8 mouse cellular contexts compared by ENCODE assay signal in genomic region chr8:116993095-116993867, GRCm38 (mm10). TPM values are rescaled to one million over a fixed set of nuclear protein-coding genes. Genes with fewer than 3 reads are reported as not detected.
DNase-seq lines count a peak whose midpoint lies in the region; ATAC-seq and TF ChIP-seq lines count a peak whose summit lies in the region.

Gene Gcsh (minus strand): TSS chr8:116993537.

- H3K36me3 ChIP-seq in E14TG2a.4 (ENCODE audit: insufficient read depth, low read length), result peaks cover 39% of the 10 kb centered on the region
- no peaks in the 10 kb centered on the region for H3K36me3 ChIP-seq in forebrain, embryonic 12.5 days (replicated peaks)
- 0 out of 2 replicates have a peak, but pooled peaks cover under 1% of the 10 kb centered on the region for H3K36me3 ChIP-seq in heart, postnatal 0 days (replicated peaks; ENCODE audit: control insufficient read depth, insufficient read depth, low read length)
- no peaks in the 10 kb centered on the region for H3K36me3 ChIP-seq in liver, embryonic 16.5 days (ENCODE audit: control insufficient read depth, insufficient read depth)
- no peaks in the 10 kb centered on the region for H3K36me3 ChIP-seq in neural tube, embryonic 13.5 days
- no peaks in the 10 kb centered on the region for H3K36me3 ChIP-seq in testis, adult 2 months (ENCODE audit: control insufficient read depth, insufficient read depth, low read length)

- whole genome bisulfite sequencing in forebrain, embryonic 12.5 days, result under 1% methylated on average over 56 of the region's 56 CpGs
- under 1% methylated on average over 55 of the region's 56 CpGs for WGBS in heart, postnatal 0 days
- under 1% methylated on average over 56 of the region's 56 CpGs for WGBS in liver, embryonic 16.5 days (ENCODE audit: insufficient replicate concordance)
- under 1% methylated on average over 56 of the region's 56 CpGs for WGBS in neural tube, embryonic 13.5 days

- H3K4me1 ChIP-seq in E14TG2a.4 (replicated peaks; ENCODE audit: low read depth, low read length), result peaks cover 48% of the 10 kb centered on the region
- peaks cover 18% of the 10 kb centered on the region for H3K4me1 ChIP-seq in forebrain, embryonic 12.5 days
- H3K4me1 ChIP-seq in heart, postnatal 0 days (ENCODE audit: control insufficient read depth, insufficient read depth), result peaks cover 8% of the 10 kb centered on the region; the same call in 1 of the 2 replicates
- H3K4me1 ChIP-seq in liver, embryonic 16.5 days (ENCODE audit: control insufficient read depth, low read depth, low read length), result peaks cover 13% of the 10 kb centered on the region
- peaks cover 18% of the 10 kb centered on the region for H3K4me1 ChIP-seq in neural tube, embryonic 13.5 days (replicated peaks)
- H3K4me1 ChIP-seq in testis, adult 2 months (ENCODE audit: control insufficient read depth, insufficient read depth, low read length), result peaks cover 8% of the 10 kb centered on the region; the same call in 1 of the 2 replicates

- peak within 1 kb of the TSS; percentile 96 for H3K4me3 ChIP-seq in E14TG2a.4 (replicated peaks; ENCODE audit: low read length)
- peak within 1 kb of the TSS; percentile 69 for H3K4me3 ChIP-seq in forebrain, embryonic 12.5 days (replicated peaks)
- H3K4me3 ChIP-seq in heart, postnatal 0 days (ENCODE audit: low read depth, low read length), result peak within 1 kb of the TSS; percentile 74
- H3K4me3 ChIP-seq in liver, embryonic 16.5 days (ENCODE audit: low read depth, low read length), result peak within 1 kb of the TSS; percentile 72
- H3K4me3 ChIP-seq in neural tube, embryonic 13.5 days, result peak within 1 kb of the TSS; percentile 73
- H3K4me3 ChIP-seq in testis, adult 2 months (ENCODE audit: control insufficient read depth, low read depth, low read length), result peak within 1 kb of the TSS; percentile 90

- peak within 1 kb of the TSS; percentile 64 for H3K9ac ChIP-seq in forebrain, embryonic 12.5 days
- H3K9ac ChIP-seq in heart, postnatal 0 days (replicated peaks; ENCODE audit: low read depth, low read length), result peak within 1 kb of the TSS; percentile 62
- H3K9ac ChIP-seq in liver, embryonic 16.5 days (ENCODE audit: low read depth, low read length), result peak within 1 kb of the TSS; percentile 52
- peak within 1 kb of the TSS; percentile 75 for H3K9ac ChIP-seq in neural tube, embryonic 13.5 days

- no peaks in the 10 kb centered on the region; the same call in 1 of the 2 replicates for H3K9me3 ChIP-seq in E14TG2a.4 (ENCODE audit: low read length)
- H3K9me3 ChIP-seq in forebrain, embryonic 12.5 days, result no peaks in the 10 kb centered on the region
- H3K9me3 ChIP-seq in heart, postnatal 0 days (replicated peaks; ENCODE audit: control insufficient read depth, low read length), result no peaks in the 10 kb centered on the region
- H3K9me3 ChIP-seq in liver, embryonic 16.5 days (replicated peaks; ENCODE audit: control insufficient read depth, low read length), result no peaks in the 10 kb centered on the region
- H3K9me3 ChIP-seq in neural tube, embryonic 13.5 days, result no peaks in the 10 kb centered on the region

- TF ChIP-seq EP300 in heart, postnatal 0 days (IDR thresholded peaks at IDR 0.05; ENCODE audit: low read depth), result no peak

- TF ChIP-seq POLR2A in testis, adult 2 months (IDR thresholded peaks at IDR 0.05; ENCODE audit: control insufficient read depth, low read depth, low read length), result peak; percentile 69; the same call in 1 of the 2 replicates

- 0 out of 2 replicates have a peak, but pooled peaks cover 5% of the 10 kb centered on the region for H3K27me3 ChIP-seq in E14TG2a.4 (ENCODE audit: insufficient read depth, low read length)
- no peaks in the 10 kb centered on the region for H3K27me3 ChIP-seq in forebrain, embryonic 12.5 days
- no peaks in the 10 kb centered on the region for H3K27me3 ChIP-seq in heart, postnatal 0 days (ENCODE audit: control insufficient read depth, insufficient read depth, low read length)
- H3K27me3 ChIP-seq in liver, embryonic 16.5 days (ENCODE audit: control insufficient read depth, insufficient read depth, low read depth, low read length), result no peaks in the 10 kb centered on the region
- H3K27me3 ChIP-seq in neural tube, embryonic 13.5 days, result no peaks in the 10 kb centered on the region
- H3K27me3 ChIP-seq in testis, adult 2 months (ENCODE audit: control insufficient read depth, insufficient read depth, low read length), result no peaks in the 10 kb centered on the region

- no peak for TF ChIP-seq CTCF in E14TG2a.4 (conservative IDR thresholded peaks at IDR 0.05; ENCODE audit: low read length)
- no peak for TF ChIP-seq CTCF in heart, postnatal 0 days (IDR thresholded peaks at IDR 0.05; ENCODE audit: low read depth)
- no peak for TF ChIP-seq CTCF in testis, adult 2 months (IDR thresholded peaks at IDR 0.05; ENCODE audit: control insufficient read depth, insufficient read depth, insufficient replicate concordance, low read depth, low read length)

- ATAC-seq in forebrain, embryonic 12.5 days (ENCODE audit: low FRiP score), result peak; percentile 100
- peak; percentile 100 for ATAC-seq in heart, postnatal 0 days (ENCODE audit: insufficient read depth, low read depth)
- ATAC-seq in liver, embryonic 16.5 days (ENCODE audit: low read depth), result peak; percentile 99
- peak; percentile 100 for ATAC-seq in neural tube, embryonic 13.5 days (ENCODE audit: low read depth)

- DNase-seq in c-Kit-positive CD71-positive TER-119-positive erythroid progenitor cells, embryonic 14.5 days (ENCODE audit: low spot score), result peak; percentile 96
- DNase-seq in heart, postnatal 0 days (ENCODE audit: low spot score), result peak; percentile 99
- DNase-seq in kidney, postnatal 4 days, result peak; percentile 99 to 100

- peak within 1 kb of the TSS; percentile 57 for H3K27ac ChIP-seq in forebrain, embryonic 12.5 days
- peak within 1 kb of the TSS; percentile 87 for H3K27ac ChIP-seq in heart, postnatal 0 days (ENCODE audit: low read depth)
- peak within 1 kb of the TSS; percentile 84 for H3K27ac ChIP-seq in liver, embryonic 16.5 days (ENCODE audit: low read length)
- H3K27ac ChIP-seq in neural tube, embryonic 13.5 days (replicated peaks), result peak within 1 kb of the TSS; percentile 42; the same call in 1 of the 2 replicates
- H3K27ac ChIP-seq in testis, adult 2 months (ENCODE audit: control insufficient read depth, insufficient read depth, low read depth, low read length), result peak within 1 kb of the TSS; percentile 76

- H3K4me2 ChIP-seq in forebrain, embryonic 12.5 days, result peak within 1 kb of the TSS; percentile 86
- H3K4me2 ChIP-seq in heart, postnatal 0 days (ENCODE audit: low read depth, low read length), result peak within 1 kb of the TSS; percentile 97
- H3K4me2 ChIP-seq in liver, embryonic 16.5 days (ENCODE audit: low read depth, low read length), result peak within 1 kb of the TSS; percentile 89
- H3K4me2 ChIP-seq in neural tube, embryonic 13.5 days, result peak within 1 kb of the TSS; percentile 94

RNA-seq across cellular contexts. Expression of gene Gcsh, which starts in this region (rescaled TPM):
- polyA plus RNA-seq in forebrain, embryonic 12.5 days (2016; fragmentation: Nextera tagmentation; extraction: Ambion mirVana), result 113 and 127 TPM in 2 replicates
- 24.2 and 29.9 TPM in 2 replicates for total RNA-seq in heart, postnatal 0 days (2014; rRNA removed; ENCODE audit: low replicate concordance)
- polyA plus RNA-seq in heart, postnatal 0 days (2015; fragmentation: Nextera tagmentation; extraction: Ambion mirVana), result 69.3 and 71.1 TPM in 2 replicates
- polyA plus RNA-seq in liver, embryonic 16.5 days (2015; fragmentation: Nextera tagmentation; extraction: Ambion mirVana), result 92.4 and 94.0 TPM in 2 replicates
- polyA plus RNA-seq in neural tube, embryonic 13.5 days (2015; fragmentation: Nextera tagmentation; extraction: Ambion mirVana), result 111 and 114 TPM in 2 replicates
- 7.3 and 7.6 TPM in 2 replicates for polyA plus RNA-seq in testis, adult 2 months (2012; rRNA removed)

Comparison
In these comparisons a context has a peak if more than half of its experiments do, and no peak if none do; other contexts are left out.
1. Peak in every context shown above with its lines: DNase-seq, ATAC-seq, H3K4me3 ChIP-seq and H3K27ac ChIP-seq.